Mouse (Mus musculus) hindbrain, embryonic 12.5 days (tissue): ENCODE results near the gene Calr. TPM values are rescaled to one million over a fixed set of nuclear protein-coding genes. Genes with fewer than 3 reads are reported as not detected.

Experiments used
- ATAC-seq: fragments of 200-750 bp; cut with Nextera tagmentation; 2 replicates; pipeline ENCODE4 v1.8.0; 2017; ENCODE audit warnings: moderate TSS enrichment; ENCODE audit not compliant: low FRiP score
- H3K27ac ChIP-seq: fragments of 300-500 bp; sonication (generic); 2 replicates; pipeline ENCODE4 v1.5.1; 2016; ENCODE audit warnings: mild to moderate bottlenecking
- H3K27me3 ChIP-seq: fragments of 300-500 bp; sonication (generic); 2 replicates; pipeline ENCODE4 v1.6.1; 2016; ENCODE audit warnings: mild to moderate bottlenecking
- H3K36me3 ChIP-seq: fragments of 300-500 bp; sonication (generic); 2 replicates; pipeline ENCODE4 v1.6.1; 2016; ENCODE audit warnings: mild to moderate bottlenecking
- H3K4me1 ChIP-seq: fragments of 300-500 bp; sonication (generic); 2 replicates; pipeline ENCODE4 v1.6.1; 2016
- H3K4me2 ChIP-seq: fragments of 300-500 bp; sonication (generic); replicated peaks from 2 replicates; pipeline ENCODE4 v1.6.1; 2016; ENCODE audit warnings: mild to moderate bottlenecking
- H3K4me3 ChIP-seq: fragments of 300-500 bp; sonication (generic); 2 replicates; pipeline ENCODE4 v1.5.1; 2016; ENCODE audit warnings: mild to moderate bottlenecking
- H3K9ac ChIP-seq: fragments of 300-500 bp; sonication (generic); 2 replicates; pipeline ENCODE4 v1.6.1; 2016; ENCODE audit warnings: mild to moderate bottlenecking, moderate library complexity
- H3K9me3 ChIP-seq: fragments of 300-500 bp; sonication (generic); replicated peaks from 2 replicates; pipeline ENCODE4 v1.6.1; 2016; ENCODE audit warnings: mild to moderate bottlenecking
- WGBS: fragments of 180-500 bp; shearing (Covaris S2); methylation state at CpG from one replicate; pipeline ENCODE4 v1.1.7; 2016; 5-methylcytosine and 5-hydroxymethylcytosine counted together
- polyA plus RNA-seq: library from polyadenylated mRNA; unstranded; fragments of >200 nt; fragmentation: Nextera tagmentation; extraction: Ambion mirVana; gene quantifications from 2 replicates; pipeline ENCODE4 v1.2.1, GENCODE M21; 2016

The Calr gene
- polyA plus RNA-seq, 1 experiment from 2014 or later: 792 TPM

DNA sequence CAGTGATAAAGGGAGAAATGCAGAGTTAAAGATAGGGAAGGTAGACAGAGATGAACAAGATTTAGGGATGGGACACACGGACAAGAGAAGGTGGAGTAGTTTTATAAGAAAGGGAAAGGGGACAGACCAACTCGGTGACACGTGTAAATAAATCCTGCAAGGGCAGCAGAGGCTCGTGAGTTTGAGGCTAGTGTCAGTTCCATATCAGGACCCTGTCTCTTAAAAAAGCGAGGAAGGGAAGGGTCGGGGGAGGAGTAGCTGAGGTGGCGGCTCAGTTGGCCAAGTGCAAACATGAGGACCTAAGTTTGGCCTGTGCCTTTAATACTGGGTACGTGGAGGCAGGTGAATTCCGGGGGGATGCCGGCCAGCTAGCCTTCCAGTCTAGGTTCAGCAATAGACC is 35.4 kb downstream of the Calr start:
- H3K36me3 ChIP-seq: no peaks in the 10 kb centered on the region
- H3K4me3 ChIP-seq: peak overlapping the region; percentile 27
- H3K9ac ChIP-seq: peak overlapping the region; percentile 35; the same call in 1 of the 2 replicates
- no peaks in the 10 kb centered on the region for H3K9me3 ChIP-seq
- 16% methylated on average over 10 of the region's 10 CpGs for WGBS
- peak overlapping the region; percentile 50 for H3K4me2 ChIP-seq
- peaks cover 50% of the 10 kb centered on the region for H3K4me1 ChIP-seq
- H3K27ac ChIP-seq: peak overlapping the region; percentile 64
- no peak for ATAC-seq
- peaks cover 64% of the 10 kb centered on the region for H3K27me3 ChIP-seq

DNA sequence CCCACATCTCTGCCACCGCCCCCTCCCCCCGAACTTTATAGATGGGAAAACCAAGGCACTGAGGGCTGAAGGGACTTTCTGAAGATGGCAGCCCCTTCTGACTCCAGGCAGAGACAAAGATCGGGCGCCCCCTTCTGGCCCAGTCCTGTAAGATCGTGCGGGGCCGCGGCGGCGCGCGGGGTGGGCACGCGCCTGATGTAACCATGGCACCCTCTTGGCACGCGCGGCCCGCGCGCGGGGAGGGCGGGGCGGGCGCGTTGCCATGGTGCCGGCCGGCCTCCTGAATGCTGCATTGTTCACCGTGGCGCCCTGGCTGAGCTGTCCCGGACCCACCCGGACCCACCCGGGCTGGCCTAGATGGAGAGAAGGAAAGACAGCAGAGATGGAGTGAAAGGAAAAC is 35.8 kb downstream of the Calr start:
- H3K4me1 ChIP-seq: peaks cover 50% of the 10 kb centered on the region
- H3K27me3 ChIP-seq: peaks cover 64% of the 10 kb centered on the region
- peak; percentile 80 for ATAC-seq
- 2% methylated on average over 30 of the region's 32 CpGs for WGBS
- no peak overlapping the region for H3K9ac ChIP-seq
- H3K9me3 ChIP-seq: 0 out of 2 replicates have a peak, but pooled peaks cover 3% of the 10 kb centered on the region
- peak overlapping the region; percentile 64; the same call in 1 of the 2 replicates for H3K27ac ChIP-seq
- H3K4me3 ChIP-seq: peak overlapping the region; percentile 27
- H3K4me2 ChIP-seq: peak overlapping the region; percentile 50
- no peaks in the 10 kb centered on the region for H3K36me3 ChIP-seq

DNA sequence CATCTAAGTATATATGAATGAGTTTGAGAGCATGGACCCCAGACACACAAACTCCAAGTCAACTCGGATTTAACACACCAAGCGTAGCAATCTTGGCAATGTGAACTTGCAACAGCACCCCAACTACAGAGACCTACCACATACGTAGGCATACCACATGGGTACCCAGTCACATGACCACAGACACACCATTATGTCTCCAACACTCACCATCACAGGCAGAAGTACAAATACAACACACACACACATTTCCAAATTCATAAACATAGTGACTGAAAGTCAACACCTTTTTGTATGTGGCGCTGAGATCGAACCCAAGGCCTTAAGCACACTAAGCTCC is 36.8 kb downstream of the Calr start:
- Histone ChIP-seq H3K27me3 (peaks cover 70% of the 10 kb centered on the region), H3K27ac (no peak overlapping the region)
- 73% methylated on average over 5 of the region's 5 CpGs for WGBS

GRCm38 (mm10) chr8:84809109-84809940 is 37.4 kb downstream of the Calr start:
- Histone ChIP-seq H3K27ac (0 out of 2 replicates have a peak overlapping the region, but pooled peaks have one; percentile 2), H3K36me3 (no peaks in the 10 kb centered on the region), H3K9me3 (0 out of 2 replicates have a peak, but pooled peaks cover 3% of the 10 kb centered on the region), H3K27me3 (peaks cover 70% of the 10 kb centered on the region), H3K4me1 (peaks cover 35% of the 10 kb centered on the region), H3K9ac (no peak overlapping the region), H3K4me3 (no peak overlapping the region), H3K4me2 (no peak overlapping the region)
- WGBS: 52% methylated on average over 12 of the region's 12 CpGs
- ATAC-seq: peak; percentile 33; the same call in 1 of the 2 replicates

More for the DNA sequence above, 36.8 kb downstream of the Calr start:
- no peak overlapping the region for H3K4me3 ChIP-seq
- H3K4me1 ChIP-seq: peaks cover 41% of the 10 kb centered on the region
- no peak for ATAC-seq
- no peak overlapping the region for H3K4me2 ChIP-seq
- no peaks in the 10 kb centered on the region for H3K36me3 ChIP-seq
- 0 out of 2 replicates have a peak, but pooled peaks cover 3% of the 10 kb centered on the region for H3K9me3 ChIP-seq
- H3K9ac ChIP-seq: no peak overlapping the region

DNA sequence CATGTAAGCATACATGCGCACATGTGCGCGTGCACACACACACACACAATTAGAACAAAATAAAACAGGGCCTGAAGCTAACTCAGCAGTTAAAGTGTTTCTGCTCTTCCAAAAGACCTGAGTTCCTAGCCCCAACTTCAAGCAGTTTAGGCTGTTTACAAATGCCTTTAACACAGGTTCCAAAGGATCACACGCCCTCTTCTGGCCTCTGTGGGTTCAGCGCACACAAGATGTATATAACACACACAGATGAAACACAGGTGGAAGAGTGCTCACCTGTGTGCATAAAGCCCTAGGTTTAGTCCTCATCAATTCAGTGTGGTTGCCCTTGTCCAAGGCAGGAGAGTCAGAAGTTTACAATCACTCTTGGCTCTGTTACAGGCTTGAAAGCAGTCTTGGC is 40.7 kb downstream of the Calr start:
- Histone ChIP-seq H3K4me2 (no peak overlapping the region), H3K27me3 (peaks cover 79% of the 10 kb centered on the region), H3K9me3 (0 out of 2 replicates have a peak, but pooled peaks cover 3% of the 10 kb centered on the region), H3K4me3 (no peak overlapping the region), H3K27ac (no peak overlapping the region), H3K9ac (no peak overlapping the region), H3K4me1 (peaks cover 14% of the 10 kb centered on the region), H3K36me3 (no peaks in the 10 kb centered on the region)
- ATAC-seq: no peak
- 94% methylated on average over 5 of the region's 5 CpGs for WGBS

DNA sequence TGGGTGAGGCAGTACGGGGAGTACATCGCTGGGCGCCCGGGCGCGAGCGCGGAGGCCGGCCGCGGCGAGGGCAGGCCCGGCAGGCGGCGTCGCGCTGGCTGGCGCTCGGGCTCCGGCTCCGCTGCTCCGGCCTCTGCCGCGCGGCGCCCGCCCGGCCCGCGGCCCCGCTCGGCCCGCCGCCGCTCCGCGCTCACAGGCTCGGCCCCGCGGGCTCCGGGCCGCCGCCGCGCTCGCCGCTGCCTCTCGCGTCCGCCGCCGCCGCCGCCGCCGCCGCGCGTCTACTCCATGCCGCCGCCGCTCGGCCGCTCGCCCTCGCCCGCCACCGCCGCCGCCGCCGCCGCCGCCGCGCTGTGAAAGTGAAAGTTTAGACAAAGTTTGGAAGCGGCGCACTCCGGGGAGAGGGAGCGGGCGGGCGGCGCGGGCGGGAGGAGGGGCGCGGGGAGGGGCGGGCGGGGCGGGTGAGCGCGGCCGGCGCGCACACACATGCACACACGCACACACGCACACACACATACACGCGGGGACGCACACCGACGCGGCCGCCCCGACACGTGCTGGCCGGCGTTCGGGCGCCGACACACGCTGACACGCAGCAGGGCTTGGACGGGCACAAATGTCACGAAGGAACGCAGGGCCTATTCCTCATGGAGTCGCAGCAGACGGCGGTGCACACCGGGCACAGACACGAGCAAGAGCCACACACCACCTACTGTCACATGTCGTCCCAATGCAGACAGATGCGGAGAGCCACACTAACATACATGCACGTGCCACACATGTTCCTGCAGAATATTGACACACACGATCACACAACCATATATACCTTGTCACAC is 46.5 kb downstream of the Calr start, which contains the start of gene Nfix:
TSS of gene Nfix (minus strand) at position 346 of the 833 bp plus-strand sequence.
- Histone ChIP-seq H3K36me3 (peaks cover 7% of the 10 kb centered on the region; the same call in 1 of the 2 replicates), H3K4me3 (peak within 1 kb of the TSS; percentile 57), H3K4me2 (peak within 1 kb of the TSS; percentile 71), H3K4me1 (peaks cover 25% of the 10 kb centered on the region), H3K27me3 (peaks cover 92% of the 10 kb centered on the region), H3K9ac (peak within 1 kb of the TSS; percentile 78), H3K27ac (no peak within 1 kb of the TSS), H3K9me3 (no peaks in the 10 kb centered on the region)
- ATAC-seq: 0 out of 2 replicates have a peak, but pooled peaks have one; percentile 26
- 2% methylated on average over 53 of the region's 125 CpGs for WGBS

DNA sequence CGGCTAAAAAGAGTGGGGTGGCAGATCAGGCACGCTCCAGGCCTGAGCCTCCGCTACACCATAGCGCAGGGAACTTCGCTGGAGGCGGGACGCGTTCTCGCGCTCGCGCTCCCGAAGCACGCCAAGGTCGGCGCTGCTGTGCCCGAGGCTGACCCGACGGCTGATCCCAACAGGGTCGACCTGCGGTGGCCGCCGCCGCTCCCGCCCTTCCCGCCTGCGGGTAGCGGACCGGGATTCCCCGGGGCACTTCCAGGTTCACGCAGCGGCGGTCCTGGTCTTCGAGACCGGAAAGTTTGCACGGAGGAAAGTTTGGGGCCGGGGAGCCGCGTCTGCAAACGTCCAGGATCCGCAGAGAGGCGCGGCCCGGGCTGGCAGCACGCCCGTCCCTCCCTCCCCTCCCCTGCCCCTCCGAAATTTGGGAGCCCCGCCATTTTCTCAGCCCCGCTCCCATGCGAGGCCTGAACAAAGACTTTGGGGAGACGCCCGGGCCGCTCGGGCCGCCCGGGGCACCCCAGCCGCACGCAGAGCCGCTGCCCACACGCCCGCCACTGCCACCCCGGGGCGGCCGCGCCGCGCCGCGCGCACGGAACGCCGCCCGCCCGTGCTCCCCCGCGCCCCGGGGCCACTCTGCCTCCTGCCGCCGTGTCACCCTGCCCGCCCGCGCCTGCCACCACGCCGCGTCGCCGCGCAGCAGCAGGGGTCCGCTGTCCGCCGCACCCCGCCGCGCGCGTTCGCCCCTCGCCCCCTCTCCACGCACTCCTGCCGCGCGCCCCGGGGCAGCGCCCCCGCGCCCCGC is 47.4 kb downstream of the Calr start:
- peak overlapping the region; percentile 78 for H3K9ac ChIP-seq
- under 1% methylated on average over 61 of the region's 108 CpGs for WGBS
- H3K27me3 ChIP-seq: peaks cover 91% of the 10 kb centered on the region
- no peak overlapping the region for H3K27ac ChIP-seq
- H3K9me3 ChIP-seq: no peaks in the 10 kb centered on the region
- ATAC-seq: no peak
- H3K4me1 ChIP-seq: peaks cover 31% of the 10 kb centered on the region
- peaks cover 7% of the 10 kb centered on the region; the same call in 1 of the 2 replicates for H3K36me3 ChIP-seq
- H3K4me2 ChIP-seq: peak overlapping the region; percentile 71
- peak overlapping the region; percentile 57 for H3K4me3 ChIP-seq

GRCm38 (mm10) chr8:84798446-84799135 is 48.1 kb downstream of the Calr start:
- no peaks in the 10 kb centered on the region for H3K9me3 ChIP-seq
- H3K27ac ChIP-seq: no peak overlapping the region
- H3K4me1 ChIP-seq: peaks cover 38% of the 10 kb centered on the region
- H3K4me3 ChIP-seq: peak overlapping the region; percentile 57
- WGBS: 38% methylated on average over 10 of the region's 10 CpGs
- peaks cover 7% of the 10 kb centered on the region; the same call in 1 of the 2 replicates for H3K36me3 ChIP-seq
- peaks cover 91% of the 10 kb centered on the region for H3K27me3 ChIP-seq
- H3K4me2 ChIP-seq: peak overlapping the region; percentile 71
- ATAC-seq: no peak
- H3K9ac ChIP-seq: peak overlapping the region; percentile 78

- 59% methylated on average over 6 of the region's 6 CpGs for WGBS
- H3K9me3 ChIP-seq: no peaks in the 10 kb centered on the region
- H3K4me3 ChIP-seq: peak overlapping the region; percentile 57
- H3K27me3 ChIP-seq: peaks cover 91% of the 10 kb centered on the region
- peaks cover 39% of the 10 kb centered on the region for H3K4me1 ChIP-seq
- no peak overlapping the region for H3K27ac ChIP-seq
- ATAC-seq: no peak
- peak overlapping the region; percentile 71 for H3K4me2 ChIP-seq
- 0 out of 2 replicates have a peak overlapping the region, but pooled peaks have one; percentile 19 for H3K9ac ChIP-seq
- H3K36me3 ChIP-seq: peaks cover 7% of the 10 kb centered on the region; the same call in 1 of the 2 replicates
Measured at GRCm38 (mm10) chr8:84797971-84798370, 48.8 kb downstream of the Calr start.

DNA sequence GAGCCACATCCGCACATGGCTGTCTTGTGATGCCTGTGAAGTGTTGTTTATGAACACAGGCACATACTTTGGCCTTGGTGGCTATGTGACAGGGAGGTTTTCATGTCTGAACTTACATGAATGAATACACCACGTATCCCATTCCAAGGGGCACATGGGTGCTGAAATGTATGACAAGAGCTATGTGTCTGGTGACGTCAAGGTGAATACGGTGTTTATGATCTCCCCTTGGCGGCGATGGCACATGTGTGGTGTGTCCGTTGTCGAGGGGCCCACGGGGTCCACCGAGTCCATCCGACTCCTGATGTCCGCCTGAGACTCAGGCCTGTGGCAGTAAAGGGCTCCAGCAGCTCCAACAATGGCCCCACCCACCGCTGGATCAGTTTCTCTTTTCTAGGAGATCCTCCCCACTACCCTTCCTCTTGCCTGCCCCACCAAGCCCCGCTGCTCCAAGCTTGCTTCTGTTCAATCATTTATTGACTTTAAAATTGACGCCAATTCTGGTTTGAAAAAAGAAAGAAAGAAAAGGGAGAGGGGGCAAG is 49.4 kb downstream of the Calr start:
- peaks cover 39% of the 10 kb centered on the region for H3K4me1 ChIP-seq
- H3K36me3 ChIP-seq: peaks cover 7% of the 10 kb centered on the region; the same call in 1 of the 2 replicates
- ATAC-seq: no peak
- no peak overlapping the region for H3K27ac ChIP-seq
- H3K9ac ChIP-seq: no peak overlapping the region
- WGBS: 82% methylated on average over 15 of the region's 15 CpGs
- H3K9me3 ChIP-seq: no peaks in the 10 kb centered on the region
- peaks cover 91% of the 10 kb centered on the region for H3K27me3 ChIP-seq
- 0 out of 2 replicates have a peak overlapping the region, but pooled peaks have one; percentile 1 for H3K4me3 ChIP-seq
- H3K4me2 ChIP-seq: peak overlapping the region; percentile 71; the same call in 1 of the 2 replicates
